8 mouse cellular contexts compared by ENCODE assay signal in the genomic region with DNA sequence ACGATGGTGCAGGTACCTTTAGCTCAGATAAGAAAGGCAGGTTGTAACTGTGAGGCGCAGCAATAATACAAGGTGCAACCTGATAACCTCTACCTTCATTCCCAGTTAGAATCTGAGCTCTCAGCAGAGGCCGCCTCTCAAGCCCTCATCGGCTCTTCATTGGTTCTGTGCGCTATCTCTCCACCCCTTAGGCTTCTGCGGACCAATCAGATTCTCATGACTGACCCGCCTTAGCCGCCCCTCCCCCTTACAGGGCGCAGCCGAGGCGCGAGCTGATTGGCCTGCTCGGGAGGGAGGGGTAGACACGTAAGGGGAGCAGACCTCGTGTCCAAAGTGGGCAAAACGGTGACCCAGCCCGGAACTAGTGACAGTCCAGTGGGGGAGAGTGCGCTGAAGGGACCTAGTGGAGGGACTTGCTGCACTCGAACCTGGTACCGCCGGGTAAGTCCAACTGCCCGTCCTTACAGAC. TPM values are rescaled to one million over a fixed set of nuclear protein-coding genes. Genes with fewer than 3 reads are reported as not detected.
DNase-seq lines count a peak whose midpoint lies in the region; ATAC-seq and TF ChIP-seq lines count a peak whose summit lies in the region.

Isoc2a (plus strand) TSS at position 401 of the 469 bp plus-strand sequence.

- ATAC-seq in forebrain, embryonic 11.5 days (replicated peaks; ENCODE audit: low FRiP score): peak; percentile 100
- ATAC-seq in heart, embryonic 16.5 days (replicated peaks; ENCODE audit: extremely low read depth, insufficient read depth, low FRiP score): peak; percentile 100
- peak; percentile 99 for ATAC-seq in liver, embryonic 15.5 days (ENCODE audit: insufficient read depth)
- peak; percentile 99 for ATAC-seq in neural tube, embryonic 12.5 days (ENCODE audit: low FRiP score, low read depth)

- peaks cover 6 to 14% of the 10 kb centered on the region in 2 experiments for H3K4me1 ChIP-seq in CH12.LX (ENCODE audit: control insufficient read depth in 1 of 2, insufficient read depth in 2 of 2)
- 0 out of 2 replicates have a peak, but pooled peaks cover 5% of the 10 kb centered on the region for H3K4me1 ChIP-seq in forebrain, embryonic 11.5 days (replicated peaks; ENCODE audit: control insufficient read depth, insufficient read depth, low read length)
- peaks cover 13% of the 10 kb centered on the region for H3K4me1 ChIP-seq in heart, embryonic 16.5 days (ENCODE audit: control insufficient read depth, insufficient read depth, low read length)
- peaks cover 34% of the 10 kb centered on the region for H3K4me1 ChIP-seq in liver, embryonic 15.5 days (replicated peaks)
- peaks cover 8% of the 10 kb centered on the region for H3K4me1 ChIP-seq in neural tube, embryonic 12.5 days

- H3K36me3 ChIP-seq in CH12.LX (replicated peaks in 1 of 2; ENCODE audit: control insufficient read depth in 1 of 2, insufficient read depth in 1 of 2, low read length in 1 of 2): peaks cover 0 to under 1% of the 10 kb centered on the region in 2 experiments
- no peaks in the 10 kb centered on the region for H3K36me3 ChIP-seq in forebrain, embryonic 11.5 days (ENCODE audit: control insufficient read depth, insufficient read depth, low read length)
- H3K36me3 ChIP-seq in heart, embryonic 16.5 days (ENCODE audit: control insufficient read depth, insufficient read depth): no peaks in the 10 kb centered on the region
- no peaks in the 10 kb centered on the region for H3K36me3 ChIP-seq in liver, embryonic 15.5 days (replicated peaks)
- no peaks in the 10 kb centered on the region for H3K36me3 ChIP-seq in neural tube, embryonic 12.5 days

- H3K27me3 ChIP-seq in CH12.LX (replicated peaks): no peaks in the 10 kb centered on the region
- H3K27me3 ChIP-seq in forebrain, embryonic 11.5 days (ENCODE audit: control insufficient read depth, insufficient read depth, low read length): no peaks in the 10 kb centered on the region
- no peaks in the 10 kb centered on the region for H3K27me3 ChIP-seq in heart, embryonic 16.5 days (ENCODE audit: control insufficient read depth, insufficient read depth, low read length)
- H3K27me3 ChIP-seq in liver, embryonic 15.5 days: no peaks in the 10 kb centered on the region
- no peaks in the 10 kb centered on the region for H3K27me3 ChIP-seq in neural tube, embryonic 12.5 days (replicated peaks)

- H3K9ac ChIP-seq in CH12.LX (ENCODE audit: insufficient read depth, low read depth): peak within 1 kb of the TSS; percentile 73
- peak within 1 kb of the TSS; percentile 59 for H3K9ac ChIP-seq in forebrain, embryonic 11.5 days (ENCODE audit: low read length)
- H3K9ac ChIP-seq in heart, embryonic 16.5 days (ENCODE audit: low read length): peak within 1 kb of the TSS; percentile 73
- peak within 1 kb of the TSS; percentile 58 for H3K9ac ChIP-seq in liver, embryonic 15.5 days
- peak within 1 kb of the TSS; percentile 55; the same call in 1 of the 2 replicates for H3K9ac ChIP-seq in neural tube, embryonic 12.5 days

- TF ChIP-seq RAD21 in CH12.LX (IDR thresholded peaks at IDR 0.05; ENCODE audit: low read depth, low read length): no peak

- H3K9me3 ChIP-seq in CH12.LX (replicated peaks; ENCODE audit: low read length): peaks cover under 1% of the 10 kb centered on the region
- no peaks in the 10 kb centered on the region for H3K9me3 ChIP-seq in forebrain, embryonic 11.5 days (ENCODE audit: control insufficient read depth, low read length)
- no peaks in the 10 kb centered on the region for H3K9me3 ChIP-seq in heart, embryonic 16.5 days (replicated peaks; ENCODE audit: control insufficient read depth, low read length)
- H3K9me3 ChIP-seq in liver, embryonic 15.5 days (replicated peaks): no peaks in the 10 kb centered on the region
- no peaks in the 10 kb centered on the region for H3K9me3 ChIP-seq in neural tube, embryonic 12.5 days

- in situ Hi-C loops in CH12.LX (cut with MboI; ENCODE audit: low pct_ligation_motif_present, low pct_unique_long_range_greater_than_20kb, low sequenced_read_pairs): no loop called here

- dilution Hi-C loops in CH12.LX (cut with MboI; ENCODE audit: extremely low pct_ligation_motif_present, extremely low pct_unique_long_range_greater_than_20kb, low sequenced_read_pairs): no loop called here

- H3K27ac ChIP-seq in CH12.LX (ENCODE audit: insufficient read depth, low read depth): no peak within 1 kb of the TSS
- no peak within 1 kb of the TSS for H3K27ac ChIP-seq in forebrain, embryonic 11.5 days (ENCODE audit: low read depth, low read length)
- peak within 1 kb of the TSS; percentile 73 for H3K27ac ChIP-seq in heart, embryonic 16.5 days (ENCODE audit: low read length)
- peak within 1 kb of the TSS; percentile 76 for H3K27ac ChIP-seq in liver, embryonic 15.5 days (replicated peaks)
- H3K27ac ChIP-seq in neural tube, embryonic 12.5 days: no peak within 1 kb of the TSS

- no peak for TF ChIP-seq EP300 in CH12.LX (IDR thresholded peaks at IDR 0.05; ENCODE audit: low read length)

- peak within 1 kb of the TSS; percentile 99 for H3K4me2 ChIP-seq in CH12.LX (ENCODE audit: insufficient read depth, low read depth, poor library complexity, severe bottlenecking)
- peak within 1 kb of the TSS; percentile 56 for H3K4me2 ChIP-seq in forebrain, embryonic 11.5 days (ENCODE audit: low read depth, low read length, severe bottlenecking)
- H3K4me2 ChIP-seq in heart, embryonic 16.5 days (ENCODE audit: low read depth, low read length): peak within 1 kb of the TSS; percentile 85
- peak within 1 kb of the TSS; percentile 95 for H3K4me2 ChIP-seq in liver, embryonic 15.5 days
- peak within 1 kb of the TSS; percentile 80 for H3K4me2 ChIP-seq in neural tube, embryonic 12.5 days (replicated peaks)

- DNase-seq in CH12.LX (ENCODE audit: extremely low read depth): peak; percentile 96
- DNase-seq in c-Kit-positive CD71-positive TER-119-negative erythroid progenitor cells, embryonic 14.5 days (ENCODE audit: low read depth): peak; percentile 94
- peak; percentile 94 for DNase-seq in forebrain, embryonic 11.5 days (ENCODE audit: low spot score)
- peak; percentile 93 to 96 for DNase-seq in kidney, postnatal 36 days
- DNase-seq in telencephalon, adult 2 months (ENCODE audit: low read depth, low spot score): peak; percentile 90

- no peaks in the 10 kb centered on the region for H3K79me2 ChIP-seq in CH12.LX (replicated peaks; ENCODE audit: control insufficient read depth, extremely low read depth, insufficient read depth, poor library complexity, severe bottlenecking)

- peak; percentile 95 for TF ChIP-seq POLR2A in CH12.LX (IDR thresholded peaks at IDR 0.05; ENCODE audit: low read depth, low read length)

- under 1% methylated on average over 22 of the region's 22 CpGs for WGBS in forebrain, embryonic 11.5 days
- 1% methylated on average over 22 of the region's 22 CpGs for WGBS in heart, embryonic 16.5 days
- under 1% methylated on average over 22 of the region's 22 CpGs for WGBS in liver, embryonic 15.5 days (ENCODE audit: insufficient replicate concordance)
- WGBS in neural tube, embryonic 12.5 days: 2% methylated on average over 22 of the region's 22 CpGs

- no peak for TF ChIP-seq CTCF in CH12.LX (conservative IDR thresholded peaks at IDR 0.05 in 1 of 2, IDR thresholded peaks at IDR 0.05 in 1 of 2; ENCODE audit: low read depth in 2 of 2, low read length in 2 of 2)

- peak within 1 kb of the TSS; percentile 66 to 85 (median 78) for H3K4me3 ChIP-seq in CH12.LX (replicated peaks in 1 of 3; ENCODE audit: low read depth in 2 of 3, low read length in 2 of 3, poor library complexity in 1 of 3)
- H3K4me3 ChIP-seq in forebrain, embryonic 11.5 days (ENCODE audit: low read depth, low read length): peak within 1 kb of the TSS; percentile 38
- H3K4me3 ChIP-seq in heart, embryonic 16.5 days (ENCODE audit: low read length): peak within 1 kb of the TSS; percentile 60
- H3K4me3 ChIP-seq in liver, embryonic 15.5 days (replicated peaks): peak within 1 kb of the TSS; percentile 66
- H3K4me3 ChIP-seq in neural tube, embryonic 12.5 days: peak within 1 kb of the TSS; percentile 45

TF ChIP-seq in CH12.LX, 34 proteins besides CTCF, POLR2A, EP300 and RAD21 (continues in another document):
- TF ChIP-seq NELFE (IDR thresholded peaks at IDR 0.05; ENCODE audit: low read depth, low read length): peak; percentile 80
- no peak for TF ChIP-seq MAZ (IDR thresholded peaks at IDR 0.05; ENCODE audit: low read depth, low read length)
- peak; percentile 54 for TF ChIP-seq ZMIZ1 (IDR thresholded peaks at IDR 0.05; ENCODE audit: low read depth, low read length)
- no peak for TF ChIP-seq SMC3 (IDR thresholded peaks at IDR 0.05; ENCODE audit: low read depth, low read length)
- no peak for TF ChIP-seq ZNF384 (IDR thresholded peaks at IDR 0.05; ENCODE audit: low read depth, low read length)
- TF ChIP-seq GABPA (IDR thresholded peaks at IDR 0.05; ENCODE audit: insufficient replicate concordance, low read depth, low read length): no peak
- no peak for TF ChIP-seq PAX5 (IDR thresholded peaks at IDR 0.05; ENCODE audit: low read length)
- no peak for TF ChIP-seq KAT2A (IDR thresholded peaks at IDR 0.05; ENCODE audit: insufficient replicate concordance, low read length)
- peak; percentile 46 for TF ChIP-seq USF1 (IDR thresholded peaks at IDR 0.05; ENCODE audit: low read depth, low read length)
- TF ChIP-seq MYC (IDR thresholded peaks at IDR 0.05; ENCODE audit: low read depth, low read length): peak; percentile 58
- peak; percentile 84 for TF ChIP-seq TCF12 (IDR thresholded peaks at IDR 0.05; ENCODE audit: low read depth, low read length)
- peak; percentile 81 for TF ChIP-seq ELF1 (IDR thresholded peaks at IDR 0.05; ENCODE audit: low read depth, low read length)
- TF ChIP-seq MXI1 (IDR thresholded peaks at IDR 0.05; ENCODE audit: low read depth, low read length): peak; percentile 90; the same call in 1 of the 2 replicates
- no peak for TF ChIP-seq BHLHE40 (IDR thresholded peaks at IDR 0.05; ENCODE audit: low read depth, low read length)
- TF ChIP-seq HCFC1 (IDR thresholded peaks at IDR 0.05; ENCODE audit: low read depth, low read length): peak; percentile 24; the same call in 1 of the 2 replicates
- peak; percentile 90 for TF ChIP-seq TBP (conservative IDR thresholded peaks at IDR 0.05; ENCODE audit: low read depth, low read length)
- TF ChIP-seq MAX (IDR thresholded peaks at IDR 0.05; ENCODE audit: low read length): peak; percentile 75; the same call in 1 of the 2 replicates
- TF ChIP-seq IRF4 (IDR thresholded peaks at IDR 0.05; ENCODE audit: low read depth, low read length): no peak
- no peak for TF ChIP-seq POLR2AphosphoS2 (IDR thresholded peaks at IDR 0.05; ENCODE audit: low read depth, low read length)

RNA-seq across cellular contexts. Expression of gene Isoc2a, which starts in this region (rescaled TPM):
- total RNA-seq in CH12.LX (2012; rRNA removed) (15.3 and 15.4 TPM in 2 replicates), CH12.LX (2014; rRNA removed) (8.4 and 8.6 TPM in 2 replicates)
- polyA plus RNA-seq in CH12.LX (2012; ENCODE audit: insufficient read length, low read depth): 12.9 and 19.0 TPM in 2 replicates
- 0.69 and 0.75 TPM in 2 replicates for polyA plus RNA-seq in forebrain, embryonic 11.5 days (2014; fragmentation: Nextera tagmentation; extraction: Ambion mirVana)
- polyA plus RNA-seq in heart, embryonic 16.5 days (2015; fragmentation: Nextera tagmentation; extraction: Ambion mirVana): 2.0 and 2.1 TPM in 2 replicates
- polyA plus RNA-seq in liver, embryonic 15.5 days (2015; fragmentation: Nextera tagmentation; extraction: Ambion mirVana): 0.68 and 0.77 TPM in 2 replicates
- 0.91 and 0.93 TPM in 2 replicates for polyA plus RNA-seq in neural tube, embryonic 12.5 days (2016; fragmentation: Nextera tagmentation; extraction: Ambion mirVana)

Comparison
In these comparisons a context has a peak if more than half of its experiments do, and no peak if none do; other contexts are left out.
1. Peak in DNase-seq, ATAC-seq, H3K4me3 ChIP-seq, H3K9ac ChIP-seq and H3K4me2 ChIP-seq in forebrain, embryonic 11.5 days; RNA of the gene not detected or under 1 TPM.
2. Peak in ATAC-seq, H3K4me3 ChIP-seq, H3K27ac ChIP-seq, H3K9ac ChIP-seq and H3K4me2 ChIP-seq in liver, embryonic 15.5 days; RNA of the gene not detected or under 1 TPM.
3. Peak in ATAC-seq, H3K4me3 ChIP-seq, H3K9ac ChIP-seq and H3K4me2 ChIP-seq in neural tube, embryonic 12.5 days; RNA of the gene not detected or under 1 TPM.